Mouse (Mus musculus) brain, adult 10 weeks (tissue): ENCODE measurements around the gene Nlrp6. TPM values are rescaled to one million over a fixed set of nuclear protein-coding genes. Genes with fewer than 3 reads are reported as not detected.

Source experiments
- polyA plus RNA-seq: library from polyadenylated mRNA; stranded (reverse); fragments of 350-450 nt; fragmentation: Illumina TruSeq; extraction: RNeasy Lipid Tissue Mini Kit (QIAGEN cat#74804); gene quantifications from one replicate; pipeline ENCODE4 v1.2.3, GENCODE M21; 2015; ENCODE audit warnings: low read depth, low replicate concordance

The Nlrp6 gene
- 0.34 TPM for polyA plus RNA-seq

GRCm38 (mm10) chr7:140920418-140921029 is at the start of gene Nlrp6:
Gene Nlrp6 (plus strand): TSS chr7:140920902.

GRCm38 (mm10) chr7:140881696-140882468 is 38.8 kb upstream of the Nlrp6 start, which contains the start of the genes Psmd13 and Sirt3:
Gene Psmd13 (plus strand): TSS chr7:140881968.
Gene Sirt3 (minus strand): TSS chr7:140882309.

GRCm38 (mm10) chr7:140900220-140900619 is 20.5 kb upstream of the Nlrp6 start, which contains the start of gene Cox8b:
Gene Cox8b (minus strand): TSS chr7:140900446.

GRCm38 (mm10) chr7:140941222-140942051 is 20.7 kb downstream of the Nlrp6 start, which contains the start of gene Pgghg:
Gene Pgghg (plus strand): TSS chr7:140941391.

GRCm38 (mm10) chr7:140949824-140950530 is 29.3 kb downstream of the Nlrp6 start, which contains the start of gene Ifitm5:
Gene Ifitm5 (minus strand): TSS chr7:140950291.

GRCm38 (mm10) chr7:140955758-140956555 is 35.3 kb downstream of the Nlrp6 start, which contains the start of the genes Gm45717 and Ifitm2:
Gene Gm45717 (minus strand): TSS chr7:140955937.
Gene Ifitm2 (minus strand): TSS chr7:140955987.

GRCm38 (mm10) chr7:140966921-140967320 is 46.2 kb downstream of the Nlrp6 start, which contains the start of gene Ifitm1:
Gene Ifitm1 (plus strand): TSS chr7:140967221.

Other genes starting within 250 kb of the Nlrp6 start
- gene Olfr45, start 239.0 kb upstream of the Nlrp6 start, polyA plus RNA-seq = not detected
- not detected for gene Olfr541, start 223.6 kb upstream of the Nlrp6 start, polyA plus RNA-seq
- gene Cyp2e1, start 157.2 kb upstream of the Nlrp6 start, polyA plus RNA-seq = 0.73 TPM
- gene Syce1, start 133.1 kb upstream of the Nlrp6 start, polyA plus RNA-seq = 0.52 TPM
- gene Zfp941, start 98.7 kb upstream of the Nlrp6 start, polyA plus RNA-seq = 21.9 TPM
- gene Urah, start 85.9 kb upstream of the Nlrp6 start, polyA plus RNA-seq = 1.6 TPM
- gene Scgb1c1, start 75.4 kb upstream of the Nlrp6 start, polyA plus RNA-seq = not detected
- 0.28 TPM for gene Odf3, start 73.1 kb upstream of the Nlrp6 start, polyA plus RNA-seq
- gene Gm45785, start 64.6 kb upstream of the Nlrp6 start, polyA plus RNA-seq = not detected
- 66.6 TPM for gene Ric8a, start 63.9 kb upstream of the Nlrp6 start, polyA plus RNA-seq
- gene Bet1l, start 63.3 kb upstream of the Nlrp6 start, polyA plus RNA-seq = 34.2 TPM
- gene Psmd13, start 38.9 kb upstream of the Nlrp6 start, polyA plus RNA-seq = 133 TPM
- gene Sirt3, start 38.6 kb upstream of the Nlrp6 start, polyA plus RNA-seq = 133 TPM
- 4.6 TPM for gene Cox8b, start 20.5 kb upstream of the Nlrp6 start, polyA plus RNA-seq
- 4.3 TPM for gene Pgghg, start 20.5 kb downstream of the Nlrp6 start, polyA plus RNA-seq
- not detected for gene Ifitm5, start 29.4 kb downstream of the Nlrp6 start, polyA plus RNA-seq
- not detected for gene Gm45717, start 35.0 kb downstream of the Nlrp6 start, polyA plus RNA-seq
- 31.6 TPM for gene Ifitm2, start 35.1 kb downstream of the Nlrp6 start, polyA plus RNA-seq
- gene Ifitm1, start 46.3 kb downstream of the Nlrp6 start, polyA plus RNA-seq = 8.0 TPM
- gene Ifitm3, start 89.9 kb downstream of the Nlrp6 start, polyA plus RNA-seq = 39.7 TPM
- 1.1 TPM for gene Ifitm6, start 97.0 kb downstream of the Nlrp6 start, polyA plus RNA-seq
- gene Gm17387, start 108.2 kb downstream of the Nlrp6 start, polyA plus RNA-seq = not detected
- gene B4galnt4, start 140.2 kb downstream of the Nlrp6 start, polyA plus RNA-seq = 44.9 TPM
- gene Pkp3, start 157.3 kb downstream of the Nlrp6 start, polyA plus RNA-seq = not detected
- 2.7 TPM for gene Sigirr, start 179.7 kb downstream of the Nlrp6 start, polyA plus RNA-seq
- gene Ano9, start 196.9 kb downstream of the Nlrp6 start, polyA plus RNA-seq = not detected
- 59.5 TPM for gene Ptdss2, start 201.5 kb downstream of the Nlrp6 start, polyA plus RNA-seq